Mouse (Mus musculus): ENCODE data around the gene Olfr885. TPM values are rescaled to one million over a fixed set of nuclear protein-coding genes. Genes with fewer than 3 reads are reported as not detected.

Olfr885 gene
- not detected in 2 replicates for polyA plus RNA-seq (2014; fragmentation: Nextera tagmentation; extraction: Ambion mirVana)

GRCm38 (mm10) chr9:38061022-38061421 is at the start of gene Olfr885:
Gene Olfr885 (plus strand): TSS chr9:38061322.
- Histone ChIP-seq H3K27ac (replicated peaks; ENCODE audit: low read depth, low read length) (no peak within 1 kb of the TSS), H3K4me2 (ENCODE audit: low read depth, low read length) (no peak within 1 kb of the TSS), H3K9me3 (replicated peaks; ENCODE audit: control insufficient read depth, low read length) (no peaks in the 10 kb centered on the region), H3K27me3 (ENCODE audit: control insufficient read depth, insufficient read depth, low read length) (no peaks in the 10 kb centered on the region), H3K36me3 (replicated peaks; ENCODE audit: control insufficient read depth, insufficient read depth, low read depth, low read length) (no peaks in the 10 kb centered on the region), H3K4me1 (ENCODE audit: control insufficient read depth, insufficient read depth, low read length) (no peaks in the 10 kb centered on the region), H3K9ac (replicated peaks; ENCODE audit: low read length) (no peak within 1 kb of the TSS), H3K4me3 (ENCODE audit: low read depth, low read length) (no peak within 1 kb of the TSS)
- DNase-seq (ENCODE audit: low spot score) (no peak), ATAC-seq (replicated peaks; ENCODE audit: insufficient number of reproducible peaks, low FRiP score, low TSS enrichment, low read depth) (no peak)
- 85% methylated on average over 3 of the region's 3 CpGs for WGBS

- Histone ChIP-seq H3K27me3 (ENCODE audit: control insufficient read depth, insufficient read depth, low read length) (no peaks in the 10 kb centered on the region), H3K27ac (replicated peaks; ENCODE audit: low read depth, low read length) (no peak within 1 kb of the TSS), H3K4me2 (ENCODE audit: low read depth, low read length) (no peak within 1 kb of the TSS), H3K36me3 (replicated peaks; ENCODE audit: control insufficient read depth, insufficient read depth, low read depth, low read length) (no peaks in the 10 kb centered on the region), H3K4me1 (ENCODE audit: control insufficient read depth, insufficient read depth, low read length) (no peaks in the 10 kb centered on the region), H3K9me3 (replicated peaks; ENCODE audit: control insufficient read depth, low read length) (no peaks in the 10 kb centered on the region), H3K9ac (replicated peaks; ENCODE audit: low read length) (no peak within 1 kb of the TSS), H3K4me3 (ENCODE audit: low read depth, low read length) (no peak within 1 kb of the TSS)
- 90% methylated on average over 1 of the region's 1 CpGs for WGBS
- DNase-seq (ENCODE audit: low spot score) (no peak), ATAC-seq (replicated peaks; ENCODE audit: insufficient number of reproducible peaks, low FRiP score, low TSS enrichment, low read depth) (no peak)
Observed at GRCm38 (mm10) chr9:38025508-38025907, 35.6 kb upstream of the Olfr885 start, which contains the start of gene Olfr883. Gene Olfr883 (plus strand): TSS chr9:38025808.

GRCm38 (mm10) chr9:38046255-38046654 is 14.9 kb upstream of the Olfr885 start, which contains the start of gene Olfr884:
Gene Olfr884 (plus strand): TSS chr9:38046555.
- no peak within 1 kb of the TSS for H3K4me3 ChIP-seq (ENCODE audit: low read depth, low read length)
- H3K27ac ChIP-seq (replicated peaks; ENCODE audit: low read depth, low read length), result no peak within 1 kb of the TSS
- no peaks in the 10 kb centered on the region for H3K36me3 ChIP-seq (replicated peaks; ENCODE audit: control insufficient read depth, insufficient read depth, low read depth, low read length)
- H3K4me2 ChIP-seq (ENCODE audit: low read depth, low read length), result no peak within 1 kb of the TSS
- 55% methylated on average over 1 of the region's 1 CpGs for WGBS
- no peaks in the 10 kb centered on the region for H3K9me3 ChIP-seq (replicated peaks; ENCODE audit: control insufficient read depth, low read length)
- no peaks in the 10 kb centered on the region for H3K27me3 ChIP-seq (ENCODE audit: control insufficient read depth, insufficient read depth, low read length)
- ATAC-seq (replicated peaks; ENCODE audit: insufficient number of reproducible peaks, low FRiP score, low TSS enrichment, low read depth) (no peak), DNase-seq (ENCODE audit: low spot score) (no peak)
- H3K4me1 ChIP-seq (ENCODE audit: control insufficient read depth, insufficient read depth, low read length), result no peaks in the 10 kb centered on the region
- H3K9ac ChIP-seq (replicated peaks; ENCODE audit: low read length), result no peak within 1 kb of the TSS

- no peaks in the 10 kb centered on the region for H3K36me3 ChIP-seq (replicated peaks; ENCODE audit: control insufficient read depth, insufficient read depth, low read depth, low read length)
- WGBS, result 81% methylated on average over 1 of the region's 1 CpGs
Observed at GRCm38 (mm10) chr9:38083772-38084171, 22.6 kb downstream of the Olfr885 start, which contains the start of gene Olfr887. Gene Olfr887 (plus strand): TSS chr9:38084072.

GRCm38 (mm10) chr9:38107828-38108227 is 46.7 kb downstream of the Olfr885 start, which contains the start of gene Olfr888:
Gene Olfr888 (plus strand): TSS chr9:38108128.
- Histone ChIP-seq H3K9me3 (replicated peaks; ENCODE audit: control insufficient read depth, low read length) (no peaks in the 10 kb centered on the region), H3K4me2 (ENCODE audit: low read depth, low read length) (no peak within 1 kb of the TSS), H3K9ac (replicated peaks; ENCODE audit: low read length) (no peak within 1 kb of the TSS), H3K36me3 (replicated peaks; ENCODE audit: control insufficient read depth, insufficient read depth, low read depth, low read length) (no peaks in the 10 kb centered on the region), H3K27ac (replicated peaks; ENCODE audit: low read depth, low read length) (no peak within 1 kb of the TSS), H3K4me1 (ENCODE audit: control insufficient read depth, insufficient read depth, low read length) (no peaks in the 10 kb centered on the region), H3K27me3 (ENCODE audit: control insufficient read depth, insufficient read depth, low read length) (no peaks in the 10 kb centered on the region), H3K4me3 (ENCODE audit: low read depth, low read length) (no peak within 1 kb of the TSS)
- ATAC-seq (replicated peaks; ENCODE audit: insufficient number of reproducible peaks, low FRiP score, low TSS enrichment, low read depth) (no peak), DNase-seq (ENCODE audit: low spot score) (no peak)
- 78% methylated on average over 1 of the region's 1 CpGs for WGBS

More at GRCm38 (mm10) chr9:38083772-38084171, 22.6 kb downstream of the Olfr885 start, which contains the start of gene Olfr887:
- Histone ChIP-seq H3K9ac (replicated peaks; ENCODE audit: low read length) (no peak within 1 kb of the TSS), H3K9me3 (replicated peaks; ENCODE audit: control insufficient read depth, low read length) (no peaks in the 10 kb centered on the region), H3K27me3 (ENCODE audit: control insufficient read depth, insufficient read depth, low read length) (no peaks in the 10 kb centered on the region), H3K4me2 (ENCODE audit: low read depth, low read length) (no peak within 1 kb of the TSS), H3K27ac (replicated peaks; ENCODE audit: low read depth, low read length) (no peak within 1 kb of the TSS), H3K4me1 (ENCODE audit: control insufficient read depth, insufficient read depth, low read length) (no peaks in the 10 kb centered on the region), H3K4me3 (ENCODE audit: low read depth, low read length) (no peak within 1 kb of the TSS)
- DNase-seq (ENCODE audit: low spot score) (no peak), ATAC-seq (replicated peaks; ENCODE audit: insufficient number of reproducible peaks, low FRiP score, low TSS enrichment, low read depth) (no peak)

Other genes starting within 250 kb of the Olfr885 start
- gene Olfr877, start 207.1 kb upstream of the Olfr885 start, polyA plus RNA-seq (2014; fragmentation: Nextera tagmentation; extraction: Ambion mirVana), result not detected in 2 replicates
- gene Olfr145, start 164.6 kb upstream of the Olfr885 start, polyA plus RNA-seq (2014; fragmentation: Nextera tagmentation; extraction: Ambion mirVana), result 0.04 TPM in 1 of 2 replicates, not detected in the other
- gene Olfr878, start 143.5 kb upstream of the Olfr885 start, polyA plus RNA-seq (2014; fragmentation: Nextera tagmentation; extraction: Ambion mirVana), result not detected in 2 replicates
- gene Olfr881, start 69.5 kb upstream of the Olfr885 start, polyA plus RNA-seq (2014; fragmentation: Nextera tagmentation; extraction: Ambion mirVana), result not detected in 2 replicates
- not detected in 2 replicates for gene Olfr883, start 35.5 kb upstream of the Olfr885 start, polyA plus RNA-seq (2014; fragmentation: Nextera tagmentation; extraction: Ambion mirVana)
- not detected in 2 replicates for gene Olfr884, start 14.8 kb upstream of the Olfr885 start, polyA plus RNA-seq (2014; fragmentation: Nextera tagmentation; extraction: Ambion mirVana)
- not detected in 2 replicates for gene Olfr887, start 22.8 kb downstream of the Olfr885 start, polyA plus RNA-seq (2014; fragmentation: Nextera tagmentation; extraction: Ambion mirVana)
- not detected in 2 replicates for gene Olfr888, start 46.8 kb downstream of the Olfr885 start, polyA plus RNA-seq (2014; fragmentation: Nextera tagmentation; extraction: Ambion mirVana)
- 0.04 and 0.13 TPM in 2 replicates for gene Olfr889, start 53.9 kb downstream of the Olfr885 start, polyA plus RNA-seq (2014; fragmentation: Nextera tagmentation; extraction: Ambion mirVana)
- not detected in 2 replicates for gene Olfr890, start 81.2 kb downstream of the Olfr885 start, polyA plus RNA-seq (2014; fragmentation: Nextera tagmentation; extraction: Ambion mirVana)
- gene Olfr891, start 119.5 kb downstream of the Olfr885 start, polyA plus RNA-seq (2014; fragmentation: Nextera tagmentation; extraction: Ambion mirVana), result not detected in 2 replicates
- not detected in 2 replicates for gene Olfr893, start 147.0 kb downstream of the Olfr885 start, polyA plus RNA-seq (2014; fragmentation: Nextera tagmentation; extraction: Ambion mirVana)
- not detected in 2 replicates for gene Olfr894, start 156.7 kb downstream of the Olfr885 start, polyA plus RNA-seq (2014; fragmentation: Nextera tagmentation; extraction: Ambion mirVana)
- not detected in 2 replicates for gene Olfr143, start 191.5 kb downstream of the Olfr885 start, polyA plus RNA-seq (2014; fragmentation: Nextera tagmentation; extraction: Ambion mirVana)
- gene Olfr895, start 206.5 kb downstream of the Olfr885 start, polyA plus RNA-seq (2014; fragmentation: Nextera tagmentation; extraction: Ambion mirVana), result not detected in 2 replicates
- gene Olfr896-ps1, start 229.8 kb downstream of the Olfr885 start, polyA plus RNA-seq (2014; fragmentation: Nextera tagmentation; extraction: Ambion mirVana), result not detected in 2 replicates